Mouse (Mus musculus): ENCODE results near the gene Gm20219.
"Not testable (repeated sequence)": the region's sequence is repeated elsewhere in the genome, so short reads cannot be mapped to it uniquely, and the experiment has no call there.

Gm20219 gene

DNA sequence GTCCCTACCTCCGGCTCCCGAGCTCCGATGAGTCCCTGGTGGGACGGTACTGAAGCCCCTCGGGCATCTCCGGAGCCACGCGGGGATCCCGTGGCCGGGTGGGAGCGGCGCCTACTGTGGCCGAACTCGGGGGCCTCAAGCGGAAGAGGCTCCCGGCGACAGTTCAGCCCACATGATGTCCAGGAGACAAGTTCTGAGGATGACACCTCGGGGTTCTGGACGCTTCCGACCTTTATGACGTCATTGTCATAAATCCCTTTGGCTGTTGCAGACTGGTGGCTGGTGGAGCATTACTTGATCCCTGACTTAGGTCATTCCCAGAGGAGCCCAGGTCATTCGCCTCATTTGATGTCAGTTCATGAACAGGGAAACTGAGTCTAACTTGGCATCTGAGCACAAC, 41.9 kb downstream of the Gm20219 start, which contains the start of gene Znrf4:
Gene Znrf4 (minus strand): TSS at position 122 of the 400 bp plus-strand sequence.
- DNase-seq (ENCODE audit: low spot score) = no peak

DNA sequence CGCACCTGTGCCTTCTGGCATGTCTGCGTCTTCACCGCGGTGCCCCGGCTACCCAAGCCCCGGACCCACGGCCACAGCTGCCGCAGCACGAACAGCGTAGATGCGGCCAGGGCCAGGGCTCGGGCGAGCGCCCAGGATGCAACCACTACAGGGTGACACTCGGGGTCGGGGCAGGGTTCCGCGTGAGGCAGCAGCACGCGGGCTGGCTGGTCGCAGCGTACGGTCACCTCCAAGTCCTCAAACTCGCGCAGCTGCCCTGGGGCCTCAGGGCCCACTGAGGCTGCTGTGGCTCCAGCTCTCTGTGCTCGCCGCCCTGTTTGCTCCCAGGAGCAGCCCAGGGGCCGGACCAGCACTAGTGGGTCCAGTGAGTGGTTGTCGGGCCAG, 42.5 kb downstream of the Gm20219 start:
- no peak for DNase-seq (ENCODE audit: low spot score)

DNA sequence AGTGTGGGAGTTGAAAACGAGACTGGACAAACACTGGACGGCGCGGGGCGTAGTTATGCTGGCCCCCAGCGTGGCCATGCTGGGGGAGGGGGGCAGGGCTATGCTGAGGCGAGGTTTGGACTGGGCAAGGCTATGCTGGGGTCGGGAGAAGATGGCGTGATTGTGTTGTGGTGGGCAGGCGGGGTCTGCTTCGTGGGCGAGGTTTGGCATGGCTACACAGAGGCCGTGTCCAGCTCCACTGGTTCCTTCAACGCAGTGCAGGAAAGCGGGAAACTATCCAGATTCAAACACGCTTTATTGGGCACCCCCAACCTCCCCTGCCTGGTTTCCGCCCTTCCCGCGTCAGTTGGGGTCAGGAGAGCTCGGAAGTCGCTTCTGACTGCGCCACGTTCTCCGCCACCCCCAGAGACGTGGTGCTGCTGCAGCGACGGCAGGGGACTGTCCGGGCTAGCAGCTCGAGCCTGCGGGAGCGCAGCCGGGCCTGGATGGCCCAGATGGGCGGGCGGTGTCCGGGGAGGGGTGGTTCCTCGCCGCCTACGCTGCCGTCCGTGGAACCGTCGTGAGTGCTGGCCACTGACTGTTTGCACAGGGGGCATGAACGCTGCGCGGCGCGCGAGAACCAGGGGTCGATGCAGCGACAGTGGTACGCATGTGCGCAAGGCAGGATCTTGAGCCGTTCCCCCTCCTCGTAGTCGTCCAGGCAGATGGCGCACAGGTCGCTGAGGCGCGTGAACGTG, 43.0 kb downstream of the Gm20219 start:
- no peak for DNase-seq (ENCODE audit: low spot score)

DNA sequence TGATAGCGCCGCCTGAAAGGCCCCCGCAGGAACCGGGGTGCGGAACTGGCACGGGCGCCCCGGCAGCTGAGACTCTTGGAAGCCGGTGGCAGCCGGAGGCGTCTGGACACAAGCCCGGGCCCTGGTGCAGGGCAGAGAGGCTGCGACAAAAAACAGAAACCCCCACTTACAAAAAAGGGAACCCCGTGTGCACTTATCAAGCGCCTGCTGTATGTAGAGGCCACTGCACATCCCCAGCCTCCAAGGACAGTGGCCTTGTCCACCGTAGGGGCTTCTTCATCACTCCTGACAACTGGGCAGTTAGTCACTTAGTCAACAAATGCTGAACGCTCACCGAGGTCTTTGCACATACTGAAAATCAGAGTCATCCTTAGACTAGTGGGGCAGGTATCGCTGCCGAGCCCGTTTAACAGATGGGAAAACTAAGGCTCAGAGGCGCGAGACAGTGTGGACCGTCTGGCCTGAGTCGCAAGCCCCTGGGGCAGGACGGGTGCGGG, 43.7 kb downstream of the Gm20219 start:
- DNase-seq (ENCODE audit: low spot score) = no peak

DNA sequence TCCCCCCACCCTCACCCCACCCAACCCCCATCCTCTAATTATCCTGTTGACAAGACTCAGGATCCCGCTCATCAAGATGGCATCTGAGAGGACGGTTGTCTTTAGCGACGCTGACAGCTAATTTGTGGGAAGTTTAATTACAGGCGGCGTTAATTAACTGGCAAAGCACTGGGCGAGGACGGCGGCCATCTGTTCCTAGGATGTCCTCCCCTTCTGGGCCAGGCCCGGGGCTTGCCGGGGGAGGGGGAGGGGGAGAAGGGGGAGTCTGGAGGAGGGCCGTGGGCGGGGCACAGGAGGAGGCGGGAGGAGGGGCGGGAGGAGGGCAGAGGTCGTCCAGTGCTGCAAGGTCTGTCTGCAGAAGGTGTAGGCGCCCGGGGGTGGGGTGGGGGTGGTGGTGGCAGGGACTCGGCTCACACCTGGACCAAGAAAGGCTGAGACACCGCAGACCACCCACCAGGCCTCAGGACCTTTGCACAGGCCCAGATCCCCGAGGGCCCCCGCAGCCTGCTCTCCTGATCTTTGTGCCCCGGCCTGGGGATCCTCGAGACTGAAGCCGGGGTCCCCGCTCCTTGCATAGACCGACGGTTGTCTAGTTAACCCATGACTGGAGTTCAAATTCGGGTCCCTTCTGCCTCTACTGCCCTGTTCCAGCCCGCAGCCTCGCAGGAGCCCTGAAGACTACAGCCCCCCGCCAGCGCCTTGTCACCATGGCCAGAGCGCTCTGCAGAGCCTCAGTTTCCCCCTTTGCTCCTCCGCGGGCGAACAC, 44.3 kb downstream of the Gm20219 start:
- no peak for DNase-seq (ENCODE audit: low spot score)

DNA sequence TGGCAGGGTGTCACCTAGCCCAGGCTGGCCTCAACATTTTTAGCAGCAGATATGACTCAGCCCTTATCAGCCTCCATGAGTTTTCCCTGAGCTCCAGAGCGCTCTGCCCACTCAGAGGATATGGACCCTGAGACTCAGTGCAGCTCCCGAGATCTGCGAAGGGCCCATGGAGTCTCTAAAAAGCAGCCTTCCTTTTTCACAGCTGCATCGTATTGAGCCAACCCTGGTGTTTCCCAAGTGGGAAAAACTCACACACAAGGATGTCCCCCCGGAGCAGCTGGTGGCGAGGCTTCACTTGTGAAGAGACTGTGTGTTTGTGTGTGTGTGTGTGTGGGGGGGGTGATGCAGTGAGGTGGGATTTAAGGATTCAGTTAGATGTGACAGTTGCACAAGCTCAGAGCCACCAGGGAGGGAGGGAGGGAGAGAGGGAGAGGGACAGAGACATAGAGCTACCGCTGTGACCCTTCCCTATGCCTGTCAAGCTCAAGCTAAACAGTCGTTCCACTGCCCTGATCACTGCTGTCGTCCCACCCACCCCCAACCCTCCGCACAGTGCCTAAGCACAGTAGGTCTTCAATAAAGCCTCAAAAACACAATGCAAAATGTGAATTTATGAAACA, 45.1 kb downstream of the Gm20219 start:
- DNase-seq (ENCODE audit: low spot score) = no peak

DNA sequence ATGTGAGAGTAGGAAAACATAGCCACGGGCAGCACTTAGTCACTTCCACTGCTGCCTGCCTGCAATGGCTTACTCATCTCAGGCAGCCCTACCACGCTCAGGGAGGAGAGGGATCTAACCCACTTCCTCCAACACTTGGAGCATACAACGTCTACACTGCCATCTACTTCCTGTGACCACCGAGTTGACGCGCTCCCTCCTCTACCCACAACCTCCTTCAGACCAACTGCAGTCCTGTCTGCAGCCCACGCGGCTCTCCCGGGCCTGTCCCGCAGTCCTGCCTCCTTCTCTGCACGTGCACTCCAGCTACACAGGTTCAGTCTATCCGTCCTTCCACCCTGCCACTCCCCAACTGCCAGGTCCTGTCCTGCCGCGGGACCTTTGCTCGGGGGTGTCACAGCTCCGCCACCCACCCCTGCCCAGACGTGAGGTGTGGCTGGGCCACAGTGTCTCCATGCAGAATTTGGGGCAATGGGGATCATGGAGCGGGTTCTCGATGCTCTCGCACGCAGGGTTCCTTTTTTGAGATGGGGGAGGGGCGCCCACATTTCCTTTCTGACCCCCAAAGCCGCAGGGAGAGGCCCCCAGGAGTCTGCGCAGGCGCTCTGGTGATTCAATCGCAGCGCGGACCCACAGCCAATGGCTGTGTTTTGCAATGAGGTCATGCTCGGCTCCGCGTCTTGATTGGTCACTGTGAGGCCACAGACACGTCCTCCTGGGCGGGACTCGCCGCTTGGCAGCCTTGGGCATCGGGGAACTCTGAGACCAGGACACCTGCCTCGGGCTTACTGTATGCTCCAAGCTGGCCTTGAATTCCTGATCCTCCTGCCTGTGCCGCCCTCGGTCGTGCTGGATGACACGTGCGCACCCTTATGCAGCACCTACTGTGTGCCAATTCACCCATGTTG, 46.8 kb downstream of the Gm20219 start:
- peak; percentile 79 for DNase-seq (ENCODE audit: low spot score)

DNA sequence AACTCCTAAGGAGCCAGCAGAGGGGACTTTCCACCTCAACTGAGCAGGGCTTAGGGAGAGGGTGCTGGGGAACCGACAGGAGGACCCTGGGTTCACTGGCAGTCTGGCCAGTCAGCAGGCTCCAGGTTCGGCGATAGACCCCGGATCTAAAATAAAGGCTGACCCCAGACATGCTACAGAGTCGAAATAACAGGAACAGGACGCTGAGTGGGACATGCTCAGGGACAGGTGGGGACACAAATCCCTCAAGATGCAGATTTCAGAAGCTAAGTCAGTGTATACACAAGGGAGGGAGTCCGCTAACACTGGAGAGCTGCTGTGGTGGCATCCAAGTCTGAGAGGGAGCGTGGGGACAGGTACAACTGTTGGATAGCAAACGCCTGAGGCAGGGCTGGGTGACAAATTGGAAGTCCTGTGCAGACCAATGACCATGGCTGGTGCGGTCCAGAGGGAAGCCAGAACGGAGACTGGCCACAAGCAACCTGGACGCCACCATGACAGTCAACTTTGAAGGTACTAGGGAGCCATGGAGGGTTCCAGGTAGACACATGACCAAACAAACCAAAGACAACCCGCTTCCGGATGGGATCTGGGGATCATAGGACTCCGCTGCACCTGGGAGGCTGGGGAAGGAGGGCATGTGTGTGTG, 47.6 kb downstream of the Gm20219 start:
- no peak for DNase-seq (ENCODE audit: low spot score)

DNA sequence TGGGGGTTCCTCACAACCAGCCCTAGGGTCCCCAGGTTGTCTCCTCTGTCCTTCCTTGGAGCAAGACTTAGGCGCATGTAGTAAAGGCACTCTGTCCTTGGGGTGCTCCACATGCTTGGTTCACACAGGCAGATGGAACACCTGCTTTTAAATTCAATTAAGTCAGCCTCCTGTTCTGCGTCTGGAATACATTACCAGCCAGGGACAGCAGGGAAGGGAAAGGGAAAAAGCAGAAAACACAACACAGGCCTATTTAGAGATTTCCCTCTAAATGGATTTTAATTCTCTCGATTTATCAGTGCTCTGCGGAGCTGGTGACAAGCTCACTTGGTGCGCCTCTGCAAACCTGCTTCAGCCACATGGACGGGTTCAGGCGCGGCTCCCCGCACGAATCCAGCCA, 48.8 kb downstream of the Gm20219 start:
- DNase-seq (ENCODE audit: low spot score) = no peak

DNA sequence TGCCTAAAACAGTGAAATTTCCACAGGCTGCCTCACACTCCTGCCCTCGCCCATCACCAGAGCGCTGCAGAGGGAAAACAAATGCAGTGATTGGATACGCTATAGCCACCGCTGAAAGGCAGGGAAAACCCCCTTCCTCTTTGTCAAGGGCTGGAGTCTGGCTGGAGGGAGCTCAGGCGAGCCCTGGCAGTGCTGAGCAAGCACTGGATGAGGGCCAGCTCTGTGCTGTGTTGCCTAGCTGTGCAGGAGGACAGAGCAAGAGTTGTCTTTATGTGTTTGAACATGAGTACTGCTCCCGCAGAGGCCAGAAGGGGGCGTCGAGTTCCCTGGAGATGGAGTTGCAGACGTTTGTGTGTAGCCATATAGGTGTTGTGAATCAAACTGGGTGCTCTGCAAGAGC, 51.7 kb downstream of the Gm20219 start:
- DNase-seq (ENCODE audit: low spot score) = no peak

DNA sequence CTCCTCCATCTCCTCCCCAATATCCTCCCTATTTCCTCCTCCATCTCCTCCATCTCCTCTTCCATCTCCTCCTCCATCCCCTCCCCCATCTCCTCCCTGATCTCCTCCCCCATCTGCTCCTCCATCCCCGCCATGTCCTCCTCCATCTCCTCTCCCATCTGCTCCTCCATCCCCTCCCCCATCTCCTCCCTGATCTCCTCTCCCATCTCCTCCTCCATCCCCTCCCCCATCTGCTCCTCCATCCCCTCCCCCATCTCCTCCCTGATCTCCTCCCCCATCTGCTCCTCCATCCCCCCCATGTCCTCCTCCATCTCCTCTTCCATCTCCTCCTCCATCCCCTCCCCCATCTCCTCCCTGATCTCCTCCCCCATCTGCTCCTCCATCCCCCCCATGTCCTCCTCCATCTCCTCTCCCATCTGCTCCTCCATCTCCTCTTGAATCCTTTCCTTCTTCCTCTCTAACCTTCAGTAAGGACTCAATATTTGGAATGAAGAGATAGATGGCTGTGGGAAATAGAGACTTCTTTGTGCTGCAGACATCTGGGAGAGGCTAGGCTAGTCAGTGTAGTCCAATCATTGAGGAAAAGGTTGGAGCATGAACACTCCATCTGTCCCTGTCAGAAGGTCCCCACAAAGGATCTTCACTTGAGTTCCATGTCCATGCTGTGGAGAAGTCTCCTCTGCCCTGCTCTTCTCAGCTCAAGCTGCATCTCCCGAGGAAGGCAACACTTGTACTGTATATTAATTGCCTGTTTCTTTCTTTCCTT, 52.4 kb downstream of the Gm20219 start:
- DNase-seq (ENCODE audit: low spot score) = not testable (repeated sequence)
